ENCODE assay signal across 14 mouse cellular contexts in the genomic region with DNA sequence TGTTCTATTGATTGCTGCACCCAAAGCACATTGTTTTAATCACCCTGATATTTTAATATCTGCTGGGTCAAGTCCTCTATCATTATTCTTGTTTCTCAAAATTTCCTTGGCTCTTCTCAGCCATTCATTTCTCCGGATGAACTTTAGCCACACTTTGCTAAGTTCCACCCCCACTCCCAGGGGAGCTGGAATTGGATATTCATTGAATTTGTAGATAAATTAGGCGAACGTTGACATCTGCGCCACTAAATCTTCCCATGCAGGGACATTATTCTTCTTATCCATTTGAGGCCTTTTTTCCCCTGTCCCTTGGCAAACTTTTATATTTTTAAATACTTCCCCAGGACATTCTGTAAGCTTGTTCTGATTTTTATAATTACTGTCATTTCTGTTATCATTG.
DNase-seq lines count a peak whose midpoint lies in the region; ATAC-seq lines count a peak whose summit lies in the region.
"Had no signal": no experiment of that assay in that cellular context is flagged by ENCODE, and none has a peak within 500 bp of the region (broad histone marks: within the 10 kb centered on the region; RNA-seq: fewer than 3 reads in every experiment).

No protein-coding gene starts in this region.

- 0 out of 2 replicates have a peak, but pooled peaks cover 2% of the 10 kb centered on the region for H3K27me3 ChIP-seq in kidney, embryonic 14.5 days (ENCODE audit: control insufficient read depth, insufficient read depth, low read length)
- H3K27me3 ChIP-seq: liver, embryonic 15.5 days had no signal

- H3K27ac ChIP-seq in kidney, embryonic 14.5 days (ENCODE audit: low read depth, low read length), result no peak overlapping the region
- H3K27ac ChIP-seq: liver, embryonic 15.5 days; macrophage had no signal

- no peaks in the 10 kb centered on the region for H3K4me1 ChIP-seq in kidney, embryonic 14.5 days (ENCODE audit: control insufficient read depth, insufficient read depth, low read length)
- H3K4me1 ChIP-seq: liver, embryonic 15.5 days had no signal

- WGBS in kidney, embryonic 14.5 days, result 39% methylated on average over 4 of the region's 4 CpGs

- no peak overlapping the region for H3K4me3 ChIP-seq in kidney, embryonic 14.5 days (ENCODE audit: low read length)
- H3K4me3 ChIP-seq: liver, embryonic 15.5 days; myocyte had no signal

- no peak for ATAC-seq in kidney, embryonic 14.5 days (ENCODE audit: low FRiP score, low TSS enrichment)
- ATAC-seq: Patski had no signal

- H3K9ac ChIP-seq in kidney, embryonic 14.5 days (ENCODE audit: low read depth, low read length), result no peak overlapping the region
- H3K9ac ChIP-seq: liver, embryonic 15.5 days had no signal

- H3K9me3 ChIP-seq in kidney, embryonic 14.5 days (ENCODE audit: control insufficient read depth, low read length), result no peaks in the 10 kb centered on the region
- H3K9me3 ChIP-seq: liver, embryonic 15.5 days had no signal

- no peak overlapping the region for H3K4me2 ChIP-seq in kidney, embryonic 14.5 days (replicated peaks; ENCODE audit: low read depth, low read length)
- H3K4me2 ChIP-seq: liver, embryonic 15.5 days had no signal

- DNase-seq in kidney, adult 11 months, result peak; percentile 21
- DNase-seq in adrenal gland, postnatal 36 days, result peak; percentile 5 to 53
- peak; percentile 11 to 17 for DNase-seq in gastrocnemius, adult 8-10 months (ENCODE audit: low spot score in 2 of 2)
- DNase-seq in kidney, adult 9 months, result peak; percentile 47
- DNase-seq in Muller cell, postnatal 12 days (ENCODE audit: inconsistent ontology term), result no peak
- DNase-seq in cerebellum, adult 9-11 months, result no peak
- no peak for DNase-seq in layer of hippocampus, adult 9-11 months
- DNase-seq: cerebellum, adult 18-20 months; thymus, adult 2 months had no signal

- H3K36me3 ChIP-seq in kidney, embryonic 14.5 days (ENCODE audit: control insufficient read depth, insufficient read depth, low read length), result no peaks in the 10 kb centered on the region
- H3K36me3 ChIP-seq: liver, embryonic 15.5 days had no signal

Comparison
In these comparisons a context has a peak if more than half of its experiments do, and no peak if none do; other contexts are left out.
1. DNase-seq: peak in kidney, adult 11 months (single experiment), adrenal gland, postnatal 36 days (2 of 2), gastrocnemius, adult 8-10 months (2 of 2) and kidney, adult 9 months (single experiment); none in Muller cell, postnatal 12 days (single experiment), cerebellum, adult 9-11 months (single experiment) and layer of hippocampus, adult 9-11 months (single experiment).